Mouse (Mus musculus) myocyte (in vitro differentiated cells): ENCODE measurements around the gene Blm.

Source experiments
- POLR2A ChIP-seq: IDR thresholded peaks from one replicate; pipeline ENCODE4 v1.6.1; 2011; ENCODE audit warnings: low read depth, mild to moderate bottlenecking, control low read depth, moderate library complexity; ENCODE audit not compliant: insufficient read length
- REST ChIP-seq: IDR thresholded peaks from one replicate; pipeline ENCODE4 v1.6.1; 2011; ENCODE audit warnings: mild to moderate bottlenecking, control low read depth, moderate library complexity; ENCODE audit not compliant: insufficient read depth, insufficient read length

GRCm38 (mm10) chr7:80460199-80460598 lies 74.7 kb downstream of the Blm start:
- TF ChIP-seq POLR2A (no peak), REST (no peak)
